Mouse (Mus musculus) intestine, embryonic 16.5 days (tissue): ENCODE results near the gene Eif4g3. TPM values are rescaled to one million over a fixed set of nuclear protein-coding genes. Genes with fewer than 3 reads are reported as not detected.
A peak's percentile ranks its signal among the peaks of the same experiment; 100 is the strongest.

ENCODE experiments used
- ATAC-seq: fragments of 200-750 bp; cut with Nextera tagmentation; 2 replicates; pipeline ENCODE4 v1.8.0; 2017; ENCODE audit warnings: moderate TSS enrichment, moderate library complexity
- H3K27ac ChIP-seq: fragments of 300-500 bp; sonication (generic); 2 replicates; pipeline ENCODE4 v1.5.1; 2014; ENCODE audit warnings: mild to moderate bottlenecking, low read length
- H3K27me3 ChIP-seq: fragments of 300-500 bp; sonication (generic); replicated peaks from 2 replicates; pipeline ENCODE4 v1.6.1; 2014; ENCODE audit warnings: low read length, control low read depth, mixed read lengths; ENCODE audit not compliant: control insufficient read depth, insufficient read depth
- H3K36me3 ChIP-seq: fragments of 300-500 bp; sonication (generic); 2 replicates; pipeline ENCODE4 v1.6.1; 2014; ENCODE audit warnings: low read length, control low read depth; ENCODE audit not compliant: control insufficient read depth, insufficient read depth
- H3K4me1 ChIP-seq: fragments of 300-500 bp; sonication (generic); 2 replicates; pipeline ENCODE4 v1.6.1; 2014; ENCODE audit warnings: low read length, control low read depth, mixed read lengths; ENCODE audit not compliant: control insufficient read depth, insufficient read depth
- H3K4me2 ChIP-seq: fragments of 300-500 bp; sonication (generic); 2 replicates; pipeline ENCODE4 v1.6.1; 2014; ENCODE audit warnings: low read depth, low read length, control low read depth
- H3K4me3 ChIP-seq: fragments of 300-500 bp; sonication (generic); 2 replicates; pipeline ENCODE4 v1.5.1; 2014; ENCODE audit warnings: mild to moderate bottlenecking, low read length
- H3K9ac ChIP-seq: fragments of 300-500 bp; sonication (generic); 2 replicates; pipeline ENCODE4 v1.6.1; 2014; ENCODE audit warnings: low read depth, low read length
- H3K9me3 ChIP-seq: fragments of 300-500 bp; sonication (generic); 2 replicates; pipeline ENCODE4 v1.6.1; 2016; ENCODE audit warnings: low read length, control low read depth; ENCODE audit not compliant: control insufficient read depth
- WGBS: fragments of 180-500 bp; shearing (Covaris S2); extraction: QIAGEN DNeasy Blood & Tissue Kit; methylation state at CpG from one replicate; pipeline ENCODE4 v1.1.7; 2014; 5-methylcytosine and 5-hydroxymethylcytosine counted together
- microRNA-seq: library from miRNA; unstranded; fragments of <30 nt; microRNA quantifications from one replicate; pipeline ENCODE4, GENCODE M21; 2016
- polyA plus RNA-seq: library from polyadenylated mRNA; unstranded; fragments of >200 nt; fragmentation: Nextera tagmentation; extraction: Ambion mirVana; gene quantifications from 2 replicates; pipeline ENCODE4 v1.2.1, GENCODE M21; 2015

The Eif4g3 gene
- polyA plus RNA-seq, 1 experiment from 2014 or later, result 16.4 TPM

GRCm38 (mm10) chr4:138250088-138250960, 257.5 kb downstream of the Eif4g3 start, which contains the start of the genes Sh2d5 and Kif17:
TSS of gene Sh2d5 (plus strand) at chr4:138250403.
TSS of gene Kif17 (plus strand) at chr4:138250435.
- no peaks in the 10 kb centered on the region for H3K9me3 ChIP-seq
- H3K36me3 ChIP-seq, result no peaks in the 10 kb centered on the region; the same call in 1 of the 2 replicates
- H3K27ac ChIP-seq, result no peak within 1 kb of the TSS
- 1% methylated on average over 60 of the region's 74 CpGs for WGBS
- H3K27me3 ChIP-seq, result peaks cover 8% of the 10 kb centered on the region; the same call in 1 of the 2 replicates
- H3K4me3 ChIP-seq, result peak within 1 kb of the TSS; percentile 60
- H3K4me2 ChIP-seq, result peak within 1 kb of the TSS; percentile 99
- H3K4me1 ChIP-seq, result peaks cover 30% of the 10 kb centered on the region
- peak; percentile 91 for ATAC-seq
- peak within 1 kb of the TSS; percentile 60 for H3K9ac ChIP-seq

DNA sequence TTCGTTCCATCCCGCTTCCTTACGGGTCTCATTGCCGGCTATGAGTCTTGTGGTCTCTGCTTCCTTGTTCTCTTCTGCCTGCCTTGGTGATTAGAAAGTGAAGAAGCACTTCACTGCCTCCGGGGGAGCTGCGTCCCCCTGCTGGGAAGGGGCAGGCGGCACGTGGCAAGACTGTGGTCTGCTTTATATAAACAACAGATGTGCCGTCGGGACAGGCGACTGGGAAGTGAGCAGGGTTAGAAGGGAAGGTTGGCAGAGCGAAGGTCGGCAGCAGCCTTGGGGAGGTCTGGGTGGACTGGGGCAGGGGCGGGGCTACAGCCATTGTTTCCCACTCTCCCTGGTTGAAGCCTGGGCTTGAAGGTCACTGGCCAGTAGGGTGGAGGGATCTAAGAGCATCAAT, 259.0 kb downstream of the Eif4g3 start:
- H3K4me3 ChIP-seq, result peak overlapping the region; percentile 32
- WGBS, result 1% methylated on average over 14 of the region's 14 CpGs

GRCm38 (mm10) chr4:138252231-138252630, 259.4 kb downstream of the Eif4g3 start:
- ATAC-seq, result no peak
- 40% methylated on average over 5 of the region's 5 CpGs for WGBS
- Histone ChIP-seq H3K4me1 (peaks cover 30% of the 10 kb centered on the region), H3K4me3 (peak overlapping the region; percentile 32; the same call in 1 of the 2 replicates), H3K27me3 (peaks cover 8% of the 10 kb centered on the region; the same call in 1 of the 2 replicates), H3K36me3 (no peaks in the 10 kb centered on the region), H3K9ac (no peak overlapping the region), H3K9me3 (no peaks in the 10 kb centered on the region), H3K27ac (no peak overlapping the region), H3K4me2 (peak overlapping the region; percentile 56)

More for the DNA sequence above, 259.0 kb downstream of the Eif4g3 start:
- Histone ChIP-seq H3K27me3 (peaks cover 8% of the 10 kb centered on the region; the same call in 1 of the 2 replicates), H3K4me1 (peaks cover 30% of the 10 kb centered on the region), H3K27ac (no peak overlapping the region), H3K9me3 (no peaks in the 10 kb centered on the region), H3K9ac (peak overlapping the region; percentile 53), H3K36me3 (no peaks in the 10 kb centered on the region), H3K4me2 (peak overlapping the region; percentile 56)
- ATAC-seq, result no peak

DNA sequence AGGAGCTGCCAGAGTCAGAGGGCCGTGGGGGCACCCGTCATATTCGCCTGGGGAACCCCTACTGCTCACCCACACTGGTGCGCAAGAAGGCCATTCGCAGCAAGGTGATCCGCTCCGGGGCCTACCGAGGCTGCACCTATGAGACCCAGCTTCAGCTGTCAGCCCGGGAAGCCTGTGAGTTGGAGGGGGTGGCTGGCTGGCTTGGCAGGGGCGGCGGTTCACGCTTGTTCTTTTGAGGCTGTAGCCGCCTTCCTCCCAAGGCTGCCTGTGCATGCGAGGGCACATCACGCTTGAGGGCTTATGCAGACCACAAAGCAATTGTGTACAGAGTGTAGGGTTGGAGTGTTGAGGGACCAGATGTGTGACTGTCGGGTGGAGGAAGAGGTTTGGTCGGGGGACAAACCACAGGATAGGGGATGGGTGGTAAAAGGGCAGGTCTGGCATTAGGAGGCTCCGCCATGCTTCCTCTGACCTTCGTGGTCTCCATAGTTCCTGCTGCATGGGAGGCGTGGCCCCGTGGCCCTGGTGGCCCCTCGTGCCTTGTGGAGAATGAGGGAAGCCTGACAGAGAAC, 264.4 kb downstream of the Eif4g3 start:
- ATAC-seq, result no peak
- Histone ChIP-seq H3K9me3 (no peaks in the 10 kb centered on the region), H3K4me2 (no peak overlapping the region), H3K27me3 (0 out of 2 replicates have a peak, but pooled peaks cover 3% of the 10 kb centered on the region), H3K4me1 (0 out of 2 replicates have a peak, but pooled peaks cover 7% of the 10 kb centered on the region), H3K27ac (no peak overlapping the region), H3K4me3 (no peak overlapping the region), H3K36me3 (no peaks in the 10 kb centered on the region), H3K9ac (no peak overlapping the region)
- WGBS, result 78% methylated on average over 22 of the region's 22 CpGs

Small RNA genes lying within 50 kb of the gene (microRNA-seq; reads per million reads assigned to microRNA genes)
- 0.68 reads per million for gene Mir6399

Other genes starting within 250 kb of the Eif4g3 start
- 4.3 and 4.7 TPM in 2 replicates for gene Alpl, start 196.6 kb upstream of the Eif4g3 start, polyA plus RNA-seq
- 56.0 and 63.0 TPM in 2 replicates for gene Ece1, start 130.8 kb upstream of the Eif4g3 start, polyA plus RNA-seq
- gene Hp1bp3, start 223.3 kb downstream of the Eif4g3 start, polyA plus RNA-seq, result 108 and 113 TPM in 2 replicates